Mouse (Mus musculus) heart, embryonic 16.5 days (tissue): ENCODE measurements around the gene Gp1ba. TPM values are rescaled to one million over a fixed set of nuclear protein-coding genes. Genes with fewer than 3 reads are reported as not detected.

Experiments
- ATAC-seq: fragments of 200-750 bp; cut with Nextera tagmentation; replicated peaks from 2 replicates; pipeline ENCODE4 v1.8.0; 2017; ENCODE audit warnings: moderate number of reproducible peaks; ENCODE audit not compliant: insufficient read depth, low FRiP score; ENCODE audit errors: extremely low read depth
- H3K27ac ChIP-seq: fragments of 300-500 bp; sonication (generic); 2 replicates; pipeline ENCODE4 v1.5.1; 2014; ENCODE audit warnings: mild to moderate bottlenecking, low read length, control low read depth, moderate library complexity
- H3K27me3 ChIP-seq: fragments of 300-500 bp; sonication (generic); 2 replicates; pipeline ENCODE4 v1.6.1; 2014; ENCODE audit warnings: low read length, mixed read lengths; ENCODE audit not compliant: control insufficient read depth, insufficient read depth
- H3K36me3 ChIP-seq: fragments of 300-500 bp; sonication (generic); 2 replicates; pipeline ENCODE4 v1.6.1; 2014; ENCODE audit not compliant: control insufficient read depth, insufficient read depth
- H3K4me1 ChIP-seq: fragments of 300-500 bp; sonication (generic); 2 replicates; pipeline ENCODE4 v1.6.1; 2014; ENCODE audit warnings: low read length, mixed read lengths; ENCODE audit not compliant: control insufficient read depth, insufficient read depth
- H3K4me2 ChIP-seq: fragments of 300-500 bp; sonication (generic); 2 replicates; pipeline ENCODE4 v1.6.1; 2014; ENCODE audit warnings: low read depth, mild to moderate bottlenecking, control low read depth, low read length
- H3K4me3 ChIP-seq: fragments of 300-500 bp; sonication (generic); 2 replicates; pipeline ENCODE4 v1.5.1; 2014; ENCODE audit warnings: mild to moderate bottlenecking, control low read depth, low read length
- H3K9ac ChIP-seq: fragments of 300-500 bp; sonication (generic); 2 replicates; pipeline ENCODE4 v1.6.1; 2014; ENCODE audit warnings: low read length, control low read depth
- H3K9me3 ChIP-seq: fragments of 300-500 bp; sonication (generic); replicated peaks from 2 replicates; pipeline ENCODE4 v1.6.1; 2016; ENCODE audit warnings: low read length; ENCODE audit not compliant: control insufficient read depth
- WGBS: fragments of 180-500 bp; shearing (Covaris S2); extraction: QIAGEN DNeasy Blood & Tissue Kit; methylation state at CpG from one replicate; pipeline ENCODE4 v1.1.7; 2014; 5-methylcytosine and 5-hydroxymethylcytosine counted together
- polyA plus RNA-seq: library from polyadenylated mRNA; unstranded; fragments of >200 nt; fragmentation: Nextera tagmentation; extraction: Ambion mirVana; gene quantifications from 2 replicates; pipeline ENCODE4 v1.2.1, GENCODE M21; 2015

Gene Gp1ba
- polyA plus RNA-seq, 1 experiment from 2014 or later: 0.38 TPM

- peaks cover 23% of the 10 kb centered on the region for H3K4me1 ChIP-seq
- H3K4me3 ChIP-seq: no peak overlapping the region
- H3K9me3 ChIP-seq: no peaks in the 10 kb centered on the region
- H3K27ac ChIP-seq: no peak overlapping the region
- H3K4me2 ChIP-seq: no peak overlapping the region
- H3K36me3 ChIP-seq: peaks cover 4% of the 10 kb centered on the region; the same call in 1 of the 2 replicates
- H3K27me3 ChIP-seq: no peaks in the 10 kb centered on the region
- H3K9ac ChIP-seq: no peak overlapping the region
- no peak for ATAC-seq
- WGBS: 40% methylated on average over 4 of the region's 4 CpGs
Observed at GRCm38 (mm10) chr11:70689578-70689977, 50.7 kb downstream of the Gp1ba start.

Other genes starting within 250 kb of the Gp1ba start
- gene Pelp1, start 229.1 kb upstream of the Gp1ba start, polyA plus RNA-seq: 22.1 and 22.5 TPM in 2 replicates
- gene Arrb2, start 206.5 kb upstream of the Gp1ba start, polyA plus RNA-seq: 9.5 and 11.7 TPM in 2 replicates
- 25.2 and 27.8 TPM in 2 replicates for gene Med11, start 187.2 kb upstream of the Gp1ba start, polyA plus RNA-seq
- 1.5 and 1.7 TPM in 2 replicates for gene Zmynd15, start 179.7 kb upstream of the Gp1ba start, polyA plus RNA-seq
- 10.2 and 10.9 TPM in 2 replicates for gene Cxcl16, start 179.1 kb upstream of the Gp1ba start, polyA plus RNA-seq
- 5.2 and 5.6 TPM in 2 replicates for gene Tm4sf5, start 133.9 kb upstream of the Gp1ba start, polyA plus RNA-seq
- gene Vmo1, start 124.5 kb upstream of the Gp1ba start, polyA plus RNA-seq: 0.31 and 1.3 TPM in 2 replicates
- 0.16 and 0.37 TPM in 2 replicates for gene Gltpd2, start 119.9 kb upstream of the Gp1ba start, polyA plus RNA-seq
- 607 and 623 TPM in 2 replicates for gene Psmb6, start 113.8 kb upstream of the Gp1ba start, polyA plus RNA-seq
- not detected in 2 replicates for gene Gm40193, start 106.2 kb upstream of the Gp1ba start, polyA plus RNA-seq
- 9.1 and 12.0 TPM in 2 replicates for gene Pld2, start 99.1 kb upstream of the Gp1ba start, polyA plus RNA-seq
- 9.8 and 10.3 TPM in 2 replicates for gene Mink1, start 76.2 kb upstream of the Gp1ba start, polyA plus RNA-seq
- gene 4930544D05Rik, start 23.3 kb upstream of the Gp1ba start, polyA plus RNA-seq: not detected in 2 replicates
- gene Chrne, start 19.9 kb upstream of the Gp1ba start, polyA plus RNA-seq: not detected in 2 replicates
- gene Rnf167, start 8.1 kb downstream of the Gp1ba start, polyA plus RNA-seq: 80.3 and 80.9 TPM in 2 replicates
- gene Slc25a11, start 8.4 kb downstream of the Gp1ba start, polyA plus RNA-seq: 346 and 351 TPM in 2 replicates
- 1,225 and 1,312 TPM in 2 replicates for gene Pfn1, start 15.5 kb downstream of the Gp1ba start, polyA plus RNA-seq
- 578 and 593 TPM in 2 replicates for gene Eno3, start 18.1 kb downstream of the Gp1ba start, polyA plus RNA-seq
- gene Spag7, start 30.3 kb downstream of the Gp1ba start, polyA plus RNA-seq: 186 and 191 TPM in 2 replicates
- 15.0 and 15.6 TPM in 2 replicates for gene Camta2, start 49.0 kb downstream of the Gp1ba start, polyA plus RNA-seq
- 1.2 and 1.4 TPM in 2 replicates for gene Inca1, start 61.0 kb downstream of the Gp1ba start, polyA plus RNA-seq
- 5.1 and 5.2 TPM in 2 replicates for gene Kif1c, start 61.4 kb downstream of the Gp1ba start, polyA plus RNA-seq
- 10.0 and 10.5 TPM in 2 replicates for gene Zfp3, start 125.1 kb downstream of the Gp1ba start, polyA plus RNA-seq
- 0.32 and 0.70 TPM in 2 replicates for gene Scimp, start 173.5 kb downstream of the Gp1ba start, polyA plus RNA-seq
- 26.8 and 28.7 TPM in 2 replicates for gene Rabep1, start 205.7 kb downstream of the Gp1ba start, polyA plus RNA-seq